Mouse (Mus musculus): ENCODE data around the gene Dnajc12. TPM values are rescaled to one million over a fixed set of nuclear protein-coding genes. Genes with fewer than 3 reads are reported as not detected.

Gene Dnajc12
- 18.1 and 22.8 TPM in 2 replicates for polyA plus RNA-seq (2015; fragmentation: Nextera tagmentation; extraction: Ambion mirVana)

DNA sequence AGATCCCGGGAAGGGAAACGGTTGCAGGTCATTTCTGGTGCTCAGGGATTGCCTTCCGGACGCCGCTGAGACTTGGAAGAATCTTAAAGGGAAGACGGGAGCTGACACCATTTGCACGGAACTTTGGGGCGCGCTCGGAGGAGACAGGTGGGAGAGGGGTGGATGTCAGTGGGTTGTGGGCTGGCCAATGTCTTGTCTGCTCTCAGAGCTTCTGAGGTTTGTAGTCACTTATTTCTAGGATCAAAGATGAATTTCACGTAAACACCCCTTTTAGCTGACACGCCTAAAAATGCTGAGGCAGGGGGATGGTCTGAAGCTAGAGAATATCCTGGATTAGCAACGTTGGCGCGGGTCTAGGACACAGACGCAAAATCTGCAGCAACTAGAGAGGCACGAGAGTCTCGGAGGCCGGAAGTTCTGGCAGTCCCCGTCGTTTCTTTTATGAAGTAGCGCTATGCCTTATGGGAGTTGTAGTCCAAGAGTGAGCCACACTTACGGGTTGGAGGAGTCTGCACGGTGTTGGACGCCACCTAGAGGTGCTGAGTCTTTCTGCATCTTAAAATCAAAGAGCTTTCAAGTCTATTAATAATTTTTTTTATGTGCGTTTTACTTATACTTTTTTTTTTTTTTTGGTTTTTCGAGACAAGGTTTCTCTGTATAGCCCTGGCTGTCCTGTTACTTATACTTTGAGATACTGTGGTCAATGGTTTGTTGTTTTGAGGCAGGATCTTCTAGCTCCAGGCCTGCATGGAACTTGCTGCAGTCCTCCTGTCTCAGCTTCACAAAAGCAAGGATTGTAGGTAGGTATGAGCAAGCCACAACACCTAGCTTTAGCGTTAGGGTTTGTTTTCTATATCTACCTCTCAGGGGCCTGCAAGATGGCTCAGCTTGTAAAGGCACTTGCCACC lies at the start of gene Dnajc12:
TSS of gene Dnajc12 (plus strand) at position 72 of the 908 bp plus-strand sequence.
- ATAC-seq = peak; percentile 95

GRCm38 (mm10) chr10:63336901-63337300 lies 45.3 kb upstream of the Dnajc12 start:
- WGBS = 47% methylated on average over 13 of the region's 13 CpGs

More for the DNA sequence above, at the start of gene Dnajc12:
- Histone ChIP-seq H3K9me3 (ENCODE audit: control insufficient read depth, low read length) (no peaks in the 10 kb centered on the region), H3K9ac (ENCODE audit: low read depth, low read length) (peak within 1 kb of the TSS; percentile 73), H3K4me3 (ENCODE audit: low read length) (peak within 1 kb of the TSS; percentile 62), H3K36me3 (ENCODE audit: control insufficient read depth, insufficient read depth, low read length) (no peaks in the 10 kb centered on the region), H3K27me3 (replicated peaks; ENCODE audit: control insufficient read depth, insufficient read depth, low read length) (no peaks in the 10 kb centered on the region; the same call in 1 of the 2 replicates), H3K4me2 (ENCODE audit: low read length) (peak within 1 kb of the TSS; percentile 71), H3K27ac (ENCODE audit: low read depth, low read length) (peak within 1 kb of the TSS; percentile 74), H3K4me1 (ENCODE audit: control insufficient read depth, insufficient read depth, low read depth, low read length) (peaks cover 9% of the 10 kb centered on the region)
- 0% methylated on average over 28 of the region's 28 CpGs for WGBS

DNA sequence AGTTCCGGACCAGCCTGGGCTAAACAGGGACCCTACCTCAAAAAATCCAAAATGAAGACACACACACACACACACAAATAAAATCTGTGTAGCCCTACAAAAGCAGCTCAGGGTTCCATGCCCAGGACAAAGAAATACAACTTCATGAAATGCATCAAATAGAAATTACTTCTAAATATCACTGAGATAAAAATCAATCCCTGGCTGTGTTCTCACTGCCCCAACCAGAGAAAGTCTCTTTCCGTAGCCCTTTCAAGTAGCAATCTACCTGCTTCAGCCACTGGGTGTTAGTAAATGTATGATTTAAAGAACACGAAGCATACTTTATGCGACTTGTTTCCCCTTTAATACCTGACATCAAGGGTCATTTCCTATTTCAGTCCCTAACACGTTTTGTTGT lies 44.9 kb upstream of the Dnajc12 start:
- H3K27ac ChIP-seq (ENCODE audit: low read depth, low read length) = no peak overlapping the region
- H3K4me1 ChIP-seq (ENCODE audit: control insufficient read depth, insufficient read depth, low read depth, low read length) = peaks cover 13% of the 10 kb centered on the region
- H3K4me2 ChIP-seq (ENCODE audit: low read length) = peak overlapping the region; percentile 78
- WGBS = 30% methylated on average over 5 of the region's 5 CpGs
- peak overlapping the region; percentile 90 for H3K4me3 ChIP-seq (ENCODE audit: low read length)
- no peaks in the 10 kb centered on the region for H3K36me3 ChIP-seq (ENCODE audit: control insufficient read depth, insufficient read depth, low read length)
- no peaks in the 10 kb centered on the region for H3K9me3 ChIP-seq (ENCODE audit: control insufficient read depth, low read length)
- H3K27me3 ChIP-seq (replicated peaks; ENCODE audit: control insufficient read depth, insufficient read depth, low read length) = no peaks in the 10 kb centered on the region
- ATAC-seq = no peak
- peak overlapping the region; percentile 51 for H3K9ac ChIP-seq (ENCODE audit: low read depth, low read length)

More at GRCm38 (mm10) chr10:63336901-63337300, 45.3 kb upstream of the Dnajc12 start:
- peaks cover 13% of the 10 kb centered on the region for H3K4me1 ChIP-seq (ENCODE audit: control insufficient read depth, insufficient read depth, low read depth, low read length)
- peak overlapping the region; percentile 78 for H3K4me2 ChIP-seq (ENCODE audit: low read length)
- no peaks in the 10 kb centered on the region for H3K9me3 ChIP-seq (ENCODE audit: control insufficient read depth, low read length)
- no peak for ATAC-seq
- H3K9ac ChIP-seq (ENCODE audit: low read depth, low read length) = peak overlapping the region; percentile 51
- H3K27ac ChIP-seq (ENCODE audit: low read depth, low read length) = no peak overlapping the region
- no peaks in the 10 kb centered on the region for H3K36me3 ChIP-seq (ENCODE audit: control insufficient read depth, insufficient read depth, low read length)
- H3K4me3 ChIP-seq (ENCODE audit: low read length) = peak overlapping the region; percentile 90
- no peaks in the 10 kb centered on the region for H3K27me3 ChIP-seq (replicated peaks; ENCODE audit: control insufficient read depth, insufficient read depth, low read length)

DNA sequence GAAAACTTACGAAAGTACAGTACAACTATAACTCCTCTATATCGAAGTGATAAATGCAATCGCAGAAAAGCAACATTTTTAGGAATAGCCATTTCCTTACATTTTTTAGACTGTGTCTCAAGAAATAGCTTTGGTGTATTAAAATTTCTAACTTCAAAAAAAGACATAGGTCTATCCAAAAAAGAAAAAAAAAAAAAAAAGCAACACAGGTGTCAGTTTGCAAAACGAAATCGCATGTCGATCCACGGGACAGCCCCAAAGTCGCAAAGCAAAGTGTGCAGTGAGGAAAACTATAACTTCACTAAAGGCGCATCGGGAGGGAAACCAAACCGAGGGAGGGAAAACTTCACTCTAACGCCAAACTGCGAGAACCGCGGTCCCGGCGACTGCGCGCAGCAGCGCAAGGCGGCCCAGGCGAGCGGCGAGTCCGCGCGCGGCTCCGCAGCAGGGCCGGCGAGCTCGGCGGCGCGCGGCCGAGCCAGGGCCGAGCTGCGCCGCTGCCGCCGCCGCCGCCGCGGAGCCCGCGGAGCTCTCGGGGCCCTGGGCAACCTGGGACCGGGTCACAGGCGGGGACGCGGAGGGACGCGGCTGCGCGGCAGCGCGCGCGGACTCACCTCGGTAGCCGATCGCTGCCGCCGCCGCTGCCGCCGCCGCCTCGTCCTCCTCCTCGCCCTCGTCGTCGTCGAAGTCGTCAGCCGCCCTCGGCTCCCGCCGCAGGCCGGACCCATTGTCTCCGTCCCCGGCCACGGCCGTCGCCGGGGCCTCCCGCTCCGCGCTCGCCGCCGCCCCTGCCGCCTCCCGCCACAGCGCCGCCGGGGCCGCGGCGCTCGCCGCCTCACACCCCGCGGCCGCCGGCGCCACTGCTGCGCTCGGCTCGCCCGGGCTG lies 44.0 kb upstream of the Dnajc12 start:
- Histone ChIP-seq H3K36me3 (ENCODE audit: control insufficient read depth, insufficient read depth, low read length) (no peaks in the 10 kb centered on the region), H3K9ac (ENCODE audit: low read depth, low read length) (peak overlapping the region; percentile 98), H3K4me2 (ENCODE audit: low read length) (peak overlapping the region; percentile 78), H3K4me1 (ENCODE audit: control insufficient read depth, insufficient read depth, low read depth, low read length) (peaks cover 13% of the 10 kb centered on the region), H3K27me3 (replicated peaks; ENCODE audit: control insufficient read depth, insufficient read depth, low read length) (no peaks in the 10 kb centered on the region), H3K4me3 (ENCODE audit: low read length) (peak overlapping the region; percentile 90), H3K9me3 (ENCODE audit: control insufficient read depth, low read length) (no peaks in the 10 kb centered on the region), H3K27ac (ENCODE audit: low read depth, low read length) (peak overlapping the region; percentile 96)
- ATAC-seq = peak; percentile 86
- under 1% methylated on average over 67 of the region's 113 CpGs for WGBS

DNA sequence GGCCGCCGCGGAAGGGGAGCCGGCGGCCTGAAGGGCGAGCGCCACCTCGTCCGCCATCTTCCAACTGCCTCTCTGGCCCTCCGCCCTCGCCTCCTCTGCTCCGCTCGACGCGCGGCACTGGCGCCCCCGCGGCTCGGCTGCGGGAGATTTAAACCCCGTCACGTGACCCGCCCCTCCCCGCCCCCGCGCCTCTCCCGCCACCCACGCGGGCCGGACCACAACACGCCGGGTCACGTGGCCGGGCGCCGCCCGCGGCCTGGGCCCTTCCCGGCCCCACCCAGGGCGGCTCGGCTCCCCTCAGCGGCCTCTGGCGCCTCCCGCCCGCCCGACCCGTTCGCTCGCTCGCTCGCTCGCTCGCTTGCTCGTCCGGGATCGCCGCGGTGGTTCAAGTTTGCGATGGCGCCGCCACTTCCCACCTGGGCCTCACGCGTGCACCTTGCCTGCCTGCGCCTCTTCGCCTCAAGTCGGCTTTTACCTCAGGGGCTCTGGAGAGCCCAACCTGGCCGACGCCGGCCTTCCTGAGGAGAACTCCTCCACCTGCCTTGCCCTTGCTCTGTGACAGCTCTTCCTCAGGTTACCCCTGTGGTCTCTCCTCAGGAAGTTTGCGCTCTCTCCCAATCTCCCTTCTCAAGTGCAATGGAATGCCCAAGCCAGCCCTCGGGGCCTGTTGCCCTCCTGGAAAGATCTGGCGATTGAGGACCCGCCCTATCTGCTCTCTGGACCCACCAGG lies 43.2 kb upstream of the Dnajc12 start:
- Histone ChIP-seq H3K27me3 (replicated peaks; ENCODE audit: control insufficient read depth, insufficient read depth, low read length) (no peaks in the 10 kb centered on the region), H3K36me3 (ENCODE audit: control insufficient read depth, insufficient read depth, low read length) (no peaks in the 10 kb centered on the region), H3K4me1 (ENCODE audit: control insufficient read depth, insufficient read depth, low read depth, low read length) (peaks cover 13% of the 10 kb centered on the region), H3K4me2 (ENCODE audit: low read length) (peak overlapping the region; percentile 78), H3K4me3 (ENCODE audit: low read length) (peak overlapping the region; percentile 90), H3K27ac (ENCODE audit: low read depth, low read length) (peak overlapping the region; percentile 96), H3K9ac (ENCODE audit: low read depth, low read length) (peak overlapping the region; percentile 98), H3K9me3 (ENCODE audit: control insufficient read depth, low read length) (no peaks in the 10 kb centered on the region)
- peak; percentile 95 for ATAC-seq
- 1% methylated on average over 37 of the region's 74 CpGs for WGBS

GRCm38 (mm10) chr10:63341351-63341750 lies 40.9 kb upstream of the Dnajc12 start:
- H3K27me3 ChIP-seq (replicated peaks; ENCODE audit: control insufficient read depth, insufficient read depth, low read length) = no peaks in the 10 kb centered on the region
- H3K4me1 ChIP-seq (ENCODE audit: control insufficient read depth, insufficient read depth, low read depth, low read length) = peaks cover 13% of the 10 kb centered on the region
- no peaks in the 10 kb centered on the region for H3K9me3 ChIP-seq (ENCODE audit: control insufficient read depth, low read length)
- no peak overlapping the region for H3K4me3 ChIP-seq (ENCODE audit: low read length)
- no peak for ATAC-seq
- H3K27ac ChIP-seq (ENCODE audit: low read depth, low read length) = no peak overlapping the region
- no peaks in the 10 kb centered on the region for H3K36me3 ChIP-seq (ENCODE audit: control insufficient read depth, insufficient read depth, low read length)
- H3K9ac ChIP-seq (ENCODE audit: low read depth, low read length) = no peak overlapping the region
- 89% methylated on average over 2 of the region's 2 CpGs for WGBS
- no peak overlapping the region for H3K4me2 ChIP-seq (ENCODE audit: low read length)

- 94% methylated on average over 3 of the region's 3 CpGs for WGBS
- H3K4me2 ChIP-seq (ENCODE audit: low read length) = no peak overlapping the region
These were observed 37.5 kb upstream of the Dnajc12 start for GRCm38 (mm10) chr10:63344751-63345150.

GRCm38 (mm10) chr10:63348291-63348690 lies 34.0 kb upstream of the Dnajc12 start:
- Histone ChIP-seq H3K36me3 (ENCODE audit: control insufficient read depth, insufficient read depth, low read length) (no peaks in the 10 kb centered on the region), H3K27ac (ENCODE audit: low read depth, low read length) (no peak overlapping the region), H3K9me3 (ENCODE audit: control insufficient read depth, low read length) (no peaks in the 10 kb centered on the region), H3K4me3 (ENCODE audit: low read length) (no peak overlapping the region), H3K4me1 (ENCODE audit: control insufficient read depth, insufficient read depth, low read depth, low read length) (no peaks in the 10 kb centered on the region), H3K4me2 (ENCODE audit: low read length) (no peak overlapping the region), H3K27me3 (replicated peaks; ENCODE audit: control insufficient read depth, insufficient read depth, low read length) (no peaks in the 10 kb centered on the region), H3K9ac (ENCODE audit: low read depth, low read length) (no peak overlapping the region)
- ATAC-seq = no peak
- WGBS = 49% methylated on average over 3 of the region's 3 CpGs

More at GRCm38 (mm10) chr10:63344751-63345150, 37.5 kb upstream of the Dnajc12 start:
- ATAC-seq = no peak
- Histone ChIP-seq H3K9ac (ENCODE audit: low read depth, low read length) (no peak overlapping the region), H3K4me3 (ENCODE audit: low read length) (no peak overlapping the region), H3K27me3 (replicated peaks; ENCODE audit: control insufficient read depth, insufficient read depth, low read length) (no peaks in the 10 kb centered on the region), H3K9me3 (ENCODE audit: control insufficient read depth, low read length) (no peaks in the 10 kb centered on the region), H3K27ac (ENCODE audit: low read depth, low read length) (no peak overlapping the region), H3K36me3 (ENCODE audit: control insufficient read depth, insufficient read depth, low read length) (no peaks in the 10 kb centered on the region), H3K4me1 (ENCODE audit: control insufficient read depth, insufficient read depth, low read depth, low read length) (no peaks in the 10 kb centered on the region)

Data from hindbrain, embryonic 16.5 days (tissue).